Mouse (Mus musculus): ENCODE data around the gene Fgd5. TPM values are rescaled to one million over a fixed set of nuclear protein-coding genes. Genes with fewer than 3 reads are reported as not detected.
A peak's percentile ranks its signal among the peaks of the same experiment; 100 is the strongest.
"Not testable (repeated sequence)": the region's sequence is repeated elsewhere in the genome, so short reads cannot be mapped to it uniquely, and the experiment has no call there.

The Fgd5 gene
- 10 to 100 TPM; 11.2 to 22.4 (median 19.7) TPM for total RNA-seq (2022)

- DNase-seq: no peak
Observed at GRCm38 (mm10) chr6:91978371-91979300, at the start of gene Fgd5. TSS of gene Fgd5 (plus strand) at chr6:91978878.

- DNase-seq: peak; percentile 34
Observed at GRCm38 (mm10) chr6:91931231-91931630, 47.4 kb upstream of the Fgd5 start.

- DNase-seq: no peak
Observed at GRCm38 (mm10) chr6:91938491-91938890, 40.2 kb upstream of the Fgd5 start.

GRCm38 (mm10) chr6:91948426-91948825 lies 30.3 kb upstream of the Fgd5 start:
- no peak for DNase-seq

GRCm38 (mm10) chr6:91958015-91958414 lies 20.7 kb upstream of the Fgd5 start:
- not testable (repeated sequence) for DNase-seq

GRCm38 (mm10) chr6:91960028-91960811 lies 18.5 kb upstream of the Fgd5 start:
- peak; percentile 47 for DNase-seq

GRCm38 (mm10) chr6:91963429-91963828 lies 15.2 kb upstream of the Fgd5 start:
- DNase-seq: no peak

GRCm38 (mm10) chr6:91965060-91965459 lies 13.6 kb upstream of the Fgd5 start:
- no peak for DNase-seq

- no peak for DNase-seq
Observed at GRCm38 (mm10) chr6:91966006-91966405, 12.7 kb upstream of the Fgd5 start.

- DNase-seq: peak; percentile 72
Observed at GRCm38 (mm10) chr6:91972201-91972646, 6.5 kb upstream of the Fgd5 start.

GRCm38 (mm10) chr6:91973972-91974371 lies 4.7 kb upstream of the Fgd5 start:
- no peak for DNase-seq

GRCm38 (mm10) chr6:91979301-91979996 lies 771 bp downstream of the Fgd5 start:
- DNase-seq: no peak

- no peak for DNase-seq
Observed at GRCm38 (mm10) chr6:91980011-91980410, 1.3 kb downstream of the Fgd5 start.

- DNase-seq: no peak
Observed at GRCm38 (mm10) chr6:91990101-91990500, 11.4 kb downstream of the Fgd5 start.

GRCm38 (mm10) chr6:91992823-91993222 lies 14.1 kb downstream of the Fgd5 start:
- no peak for DNase-seq

GRCm38 (mm10) chr6:91993795-91994505 lies 15.3 kb downstream of the Fgd5 start:
- DNase-seq: no peak

- no peak for DNase-seq
Observed at GRCm38 (mm10) chr6:91996072-91996471, 17.4 kb downstream of the Fgd5 start.

GRCm38 (mm10) chr6:92002558-92003285 lies 24.0 kb downstream of the Fgd5 start:
- no peak for DNase-seq

GRCm38 (mm10) chr6:92003646-92004045 lies 25.0 kb downstream of the Fgd5 start:
- no peak for DNase-seq

- DNase-seq: no peak
Observed at GRCm38 (mm10) chr6:92004137-92004805, 25.6 kb downstream of the Fgd5 start.

- DNase-seq: no peak
Observed at GRCm38 (mm10) chr6:92004806-92005205, 26.1 kb downstream of the Fgd5 start.
